Mouse (Mus musculus): ENCODE measurements at regions not wholly inside any gene's neighbourhood (a gene's known extent, or its start where the extent isn't known, plus 50 kb on each side); places are given as distances from the start of the nearest gene placed in this dataset.

GRCm38 (mm10) chr7:125254302-125254701 is 190.2 kb upstream of the Kdm8 start:
- Histone ChIP-seq H3K36me3 (ENCODE audit: control insufficient read depth, insufficient read depth, low read length) (no peaks in the 10 kb centered on the region), H3K27ac (ENCODE audit: control insufficient read depth, insufficient read depth, low read depth, low read length) (no peak overlapping the region), H3K4me3 (ENCODE audit: control insufficient read depth, low read depth, low read length) (no peak overlapping the region), H3K27me3 (ENCODE audit: control insufficient read depth, insufficient read depth, low read length) (no peaks in the 10 kb centered on the region), H3K4me1 (ENCODE audit: control insufficient read depth, insufficient read depth, low read length) (no peaks in the 10 kb centered on the region)
- TF ChIP-seq CTCF (IDR thresholded peaks at IDR 0.05; ENCODE audit: control insufficient read depth, insufficient read depth, insufficient replicate concordance, low read depth, low read length): no peak
- TF ChIP-seq POLR2A (IDR thresholded peaks at IDR 0.05; ENCODE audit: control insufficient read depth, low read depth, low read length): no peak

- no peak for TF ChIP-seq POLR2A (IDR thresholded peaks at IDR 0.05; ENCODE audit: control insufficient read depth, low read depth, low read length)
- TF ChIP-seq CTCF (IDR thresholded peaks at IDR 0.05; ENCODE audit: control insufficient read depth, insufficient read depth, insufficient replicate concordance, low read depth, low read length): no peak
- H3K36me3 ChIP-seq (ENCODE audit: control insufficient read depth, insufficient read depth, low read length): no peaks in the 10 kb centered on the region
- no peaks in the 10 kb centered on the region for H3K27me3 ChIP-seq (ENCODE audit: control insufficient read depth, insufficient read depth, low read length)
- no peak overlapping the region for H3K4me3 ChIP-seq (ENCODE audit: control insufficient read depth, low read depth, low read length)
- no peaks in the 10 kb centered on the region for H3K4me1 ChIP-seq (ENCODE audit: control insufficient read depth, insufficient read depth, low read length)
- H3K27ac ChIP-seq (ENCODE audit: control insufficient read depth, insufficient read depth, low read depth, low read length): no peak overlapping the region
Observed at GRCm38 (mm10) chr7:125259016-125259415, 185.5 kb upstream of the Kdm8 start.

- H3K4me3 ChIP-seq (ENCODE audit: control insufficient read depth, low read depth, low read length): no peak overlapping the region
- no peaks in the 10 kb centered on the region for H3K36me3 ChIP-seq (ENCODE audit: control insufficient read depth, insufficient read depth, low read length)
- H3K4me1 ChIP-seq (ENCODE audit: control insufficient read depth, insufficient read depth, low read length): no peaks in the 10 kb centered on the region
- no peaks in the 10 kb centered on the region for H3K27me3 ChIP-seq (ENCODE audit: control insufficient read depth, insufficient read depth, low read length)
- TF ChIP-seq POLR2A (IDR thresholded peaks at IDR 0.05; ENCODE audit: control insufficient read depth, low read depth, low read length) (no peak), CTCF (IDR thresholded peaks at IDR 0.05; ENCODE audit: control insufficient read depth, insufficient read depth, insufficient replicate concordance, low read depth, low read length) (no peak)
- H3K27ac ChIP-seq (ENCODE audit: control insufficient read depth, insufficient read depth, low read depth, low read length): no peak overlapping the region
Observed at GRCm38 (mm10) chr7:125262133-125262532, 182.3 kb upstream of the Kdm8 start.

- TF ChIP-seq CTCF (IDR thresholded peaks at IDR 0.05; ENCODE audit: control insufficient read depth, insufficient read depth, insufficient replicate concordance, low read depth, low read length) (no peak), POLR2A (IDR thresholded peaks at IDR 0.05; ENCODE audit: control insufficient read depth, low read depth, low read length) (no peak)
- H3K4me1 ChIP-seq (ENCODE audit: control insufficient read depth, insufficient read depth, low read length): no peaks in the 10 kb centered on the region
- H3K36me3 ChIP-seq (ENCODE audit: control insufficient read depth, insufficient read depth, low read length): no peaks in the 10 kb centered on the region
- H3K27ac ChIP-seq (ENCODE audit: control insufficient read depth, insufficient read depth, low read depth, low read length): no peak overlapping the region
- no peaks in the 10 kb centered on the region for H3K27me3 ChIP-seq (ENCODE audit: control insufficient read depth, insufficient read depth, low read length)
- no peak overlapping the region for H3K4me3 ChIP-seq (ENCODE audit: control insufficient read depth, low read depth, low read length)
Observed at GRCm38 (mm10) chr7:125262672-125263365, 181.7 kb upstream of the Kdm8 start.

GRCm38 (mm10) chr7:125263756-125264155 is 180.7 kb upstream of the Kdm8 start:
- H3K27me3 ChIP-seq (ENCODE audit: control insufficient read depth, insufficient read depth, low read length): no peaks in the 10 kb centered on the region
- H3K36me3 ChIP-seq (ENCODE audit: control insufficient read depth, insufficient read depth, low read length): no peaks in the 10 kb centered on the region
- H3K27ac ChIP-seq (ENCODE audit: control insufficient read depth, insufficient read depth, low read depth, low read length): no peak overlapping the region
- H3K4me3 ChIP-seq (ENCODE audit: control insufficient read depth, low read depth, low read length): no peak overlapping the region
- H3K4me1 ChIP-seq (ENCODE audit: control insufficient read depth, insufficient read depth, low read length): no peaks in the 10 kb centered on the region
- TF ChIP-seq CTCF (IDR thresholded peaks at IDR 0.05; ENCODE audit: control insufficient read depth, insufficient read depth, insufficient replicate concordance, low read depth, low read length) (no peak), POLR2A (IDR thresholded peaks at IDR 0.05; ENCODE audit: control insufficient read depth, low read depth, low read length) (no peak)

- Histone ChIP-seq H3K36me3 (ENCODE audit: control insufficient read depth, insufficient read depth, low read length) (no peaks in the 10 kb centered on the region), H3K27me3 (ENCODE audit: control insufficient read depth, insufficient read depth, low read length) (no peaks in the 10 kb centered on the region), H3K4me1 (ENCODE audit: control insufficient read depth, insufficient read depth, low read length) (no peaks in the 10 kb centered on the region), H3K4me3 (ENCODE audit: control insufficient read depth, low read depth, low read length) (no peak overlapping the region), H3K27ac (ENCODE audit: control insufficient read depth, insufficient read depth, low read depth, low read length) (no peak overlapping the region)
- TF ChIP-seq CTCF (IDR thresholded peaks at IDR 0.05; ENCODE audit: control insufficient read depth, insufficient read depth, insufficient replicate concordance, low read depth, low read length) (no peak), POLR2A (IDR thresholded peaks at IDR 0.05; ENCODE audit: control insufficient read depth, low read depth, low read length) (no peak)
Observed at GRCm38 (mm10) chr7:125270711-125271110, 173.8 kb upstream of the Kdm8 start.

- Histone ChIP-seq H3K36me3 (ENCODE audit: control insufficient read depth, insufficient read depth, low read length) (no peaks in the 10 kb centered on the region), H3K4me1 (ENCODE audit: control insufficient read depth, insufficient read depth, low read length) (no peaks in the 10 kb centered on the region), H3K27me3 (ENCODE audit: control insufficient read depth, insufficient read depth, low read length) (no peaks in the 10 kb centered on the region), H3K27ac (ENCODE audit: control insufficient read depth, insufficient read depth, low read depth, low read length) (no peak overlapping the region), H3K4me3 (ENCODE audit: control insufficient read depth, low read depth, low read length) (no peak overlapping the region)
- no peak for TF ChIP-seq POLR2A (IDR thresholded peaks at IDR 0.05; ENCODE audit: control insufficient read depth, low read depth, low read length)
- no peak for TF ChIP-seq CTCF (IDR thresholded peaks at IDR 0.05; ENCODE audit: control insufficient read depth, insufficient read depth, insufficient replicate concordance, low read depth, low read length)
Observed at GRCm38 (mm10) chr7:125271356-125271755, 173.1 kb upstream of the Kdm8 start.
